Mouse (Mus musculus): Measurements from ENCODE around the gene Mst1r. TPM values are rescaled to one million over a fixed set of nuclear protein-coding genes. Genes with fewer than 3 reads are reported as not detected.
A peak's percentile ranks its signal among the peaks of the same experiment; 100 is the strongest.

Gene Mst1r
- polyA plus RNA-seq, 1 experiment from 2014 or later: 0.51 TPM

- ATAC-seq (ENCODE audit: low read depth): peak; percentile 76
- Histone ChIP-seq H3K4me1 (ENCODE audit: control insufficient read depth, insufficient read depth, low read length) (peaks cover 5% of the 10 kb centered on the region; the same call in 1 of the 2 replicates), H3K4me2 (ENCODE audit: low read depth, low read length) (peak overlapping the region; percentile 64), H3K9me3 (ENCODE audit: control insufficient read depth, low read length) (no peaks in the 10 kb centered on the region), H3K27ac (ENCODE audit: low read depth, low read length) (peak overlapping the region; percentile 70), H3K4me3 (ENCODE audit: low read depth, low read length) (peak overlapping the region; percentile 84), H3K9ac (replicated peaks; ENCODE audit: low read depth, low read length) (peak overlapping the region; percentile 74), H3K36me3 (ENCODE audit: control insufficient read depth, insufficient read depth, low read length) (no peaks in the 10 kb centered on the region), H3K27me3 (ENCODE audit: control insufficient read depth, insufficient read depth, low read length) (0 out of 2 replicates have a peak, but pooled peaks cover 3% of the 10 kb centered on the region)
- WGBS: under 1% methylated on average over 17 of the region's 18 CpGs
Observed at GRCm38 (mm10) chr9:107888267-107888850, 18.3 kb upstream of the Mst1r start.

GRCm38 (mm10) chr9:107890260-107890659 is 16.4 kb upstream of the Mst1r start:
- Histone ChIP-seq H3K27ac (ENCODE audit: low read depth, low read length) (no peak overlapping the region), H3K4me2 (ENCODE audit: low read depth, low read length) (no peak overlapping the region), H3K36me3 (ENCODE audit: control insufficient read depth, insufficient read depth, low read length) (no peaks in the 10 kb centered on the region), H3K9me3 (ENCODE audit: control insufficient read depth, low read length) (no peaks in the 10 kb centered on the region), H3K9ac (replicated peaks; ENCODE audit: low read depth, low read length) (no peak overlapping the region), H3K4me3 (ENCODE audit: low read depth, low read length) (no peak overlapping the region), H3K4me1 (ENCODE audit: control insufficient read depth, insufficient read depth, low read length) (peaks cover 5% of the 10 kb centered on the region; the same call in 1 of the 2 replicates), H3K27me3 (ENCODE audit: control insufficient read depth, insufficient read depth, low read length) (0 out of 2 replicates have a peak, but pooled peaks cover 3% of the 10 kb centered on the region)
- WGBS: 88% methylated on average over 6 of the region's 6 CpGs
- no peak for ATAC-seq (ENCODE audit: low read depth)

GRCm38 (mm10) chr9:107891023-107891422 is 15.7 kb upstream of the Mst1r start:
- H3K36me3 ChIP-seq (ENCODE audit: control insufficient read depth, insufficient read depth, low read length): no peaks in the 10 kb centered on the region
- no peaks in the 10 kb centered on the region for H3K9me3 ChIP-seq (ENCODE audit: control insufficient read depth, low read length)
- no peak for ATAC-seq (ENCODE audit: low read depth)
- no peak overlapping the region for H3K9ac ChIP-seq (replicated peaks; ENCODE audit: low read depth, low read length)
- H3K4me1 ChIP-seq (ENCODE audit: control insufficient read depth, insufficient read depth, low read length): peaks cover 5% of the 10 kb centered on the region; the same call in 1 of the 2 replicates
- 97% methylated on average over 1 of the region's 1 CpGs for WGBS
- no peak overlapping the region for H3K27ac ChIP-seq (ENCODE audit: low read depth, low read length)
- H3K4me3 ChIP-seq (ENCODE audit: low read depth, low read length): no peak overlapping the region
- H3K27me3 ChIP-seq (ENCODE audit: control insufficient read depth, insufficient read depth, low read length): 0 out of 2 replicates have a peak, but pooled peaks cover 3% of the 10 kb centered on the region
- H3K4me2 ChIP-seq (ENCODE audit: low read depth, low read length): no peak overlapping the region

GRCm38 (mm10) chr9:107898563-107898962 is 8.1 kb upstream of the Mst1r start:
- Histone ChIP-seq H3K36me3 (ENCODE audit: control insufficient read depth, insufficient read depth, low read length) (peaks cover 11% of the 10 kb centered on the region), H3K27ac (ENCODE audit: low read depth, low read length) (no peak overlapping the region), H3K9me3 (ENCODE audit: control insufficient read depth, low read length) (no peaks in the 10 kb centered on the region), H3K4me3 (ENCODE audit: low read depth, low read length) (no peak overlapping the region), H3K4me1 (ENCODE audit: control insufficient read depth, insufficient read depth, low read length) (peaks cover 7% of the 10 kb centered on the region; the same call in 1 of the 2 replicates), H3K4me2 (ENCODE audit: low read depth, low read length) (no peak overlapping the region), H3K9ac (replicated peaks; ENCODE audit: low read depth, low read length) (no peak overlapping the region), H3K27me3 (ENCODE audit: control insufficient read depth, insufficient read depth, low read length) (peaks cover 3% of the 10 kb centered on the region; the same call in 1 of the 2 replicates)
- ATAC-seq (ENCODE audit: low read depth): no peak
- 86% methylated on average over 10 of the region's 10 CpGs for WGBS

- 84% methylated on average over 12 of the region's 12 CpGs for WGBS
- Histone ChIP-seq H3K9ac (replicated peaks; ENCODE audit: low read depth, low read length) (no peak overlapping the region), H3K4me2 (ENCODE audit: low read depth, low read length) (no peak overlapping the region), H3K9me3 (ENCODE audit: control insufficient read depth, low read length) (no peaks in the 10 kb centered on the region), H3K4me3 (ENCODE audit: low read depth, low read length) (no peak overlapping the region), H3K27ac (ENCODE audit: low read depth, low read length) (no peak overlapping the region), H3K36me3 (ENCODE audit: control insufficient read depth, insufficient read depth, low read length) (peaks cover 11% of the 10 kb centered on the region), H3K27me3 (ENCODE audit: control insufficient read depth, insufficient read depth, low read length) (peaks cover 3% of the 10 kb centered on the region; the same call in 1 of the 2 replicates), H3K4me1 (ENCODE audit: control insufficient read depth, insufficient read depth, low read length) (peaks cover 7% of the 10 kb centered on the region; the same call in 1 of the 2 replicates)
- ATAC-seq (ENCODE audit: low read depth): no peak
Observed at GRCm38 (mm10) chr9:107899855-107900254, 6.8 kb upstream of the Mst1r start.

GRCm38 (mm10) chr9:107900840-107901626 is 5.6 kb upstream of the Mst1r start:
- peak; percentile 35; the same call in 1 of the 2 replicates for ATAC-seq (ENCODE audit: low read depth)
- no peaks in the 10 kb centered on the region for H3K9me3 ChIP-seq (ENCODE audit: control insufficient read depth, low read length)
- peaks cover 3% of the 10 kb centered on the region; the same call in 1 of the 2 replicates for H3K27me3 ChIP-seq (ENCODE audit: control insufficient read depth, insufficient read depth, low read length)
- H3K9ac ChIP-seq (replicated peaks; ENCODE audit: low read depth, low read length): peak overlapping the region; percentile 42; the same call in 1 of the 2 replicates
- peak overlapping the region; percentile 27 for H3K4me3 ChIP-seq (ENCODE audit: low read depth, low read length)
- no peak overlapping the region for H3K27ac ChIP-seq (ENCODE audit: low read depth, low read length)
- H3K4me2 ChIP-seq (ENCODE audit: low read depth, low read length): peak overlapping the region; percentile 56
- peaks cover 11% of the 10 kb centered on the region for H3K36me3 ChIP-seq (ENCODE audit: control insufficient read depth, insufficient read depth, low read length)
- WGBS: 4% methylated on average over 44 of the region's 44 CpGs
- peaks cover 7% of the 10 kb centered on the region; the same call in 1 of the 2 replicates for H3K4me1 ChIP-seq (ENCODE audit: control insufficient read depth, insufficient read depth, low read length)

GRCm38 (mm10) chr9:107901627-107901914 is 5.1 kb upstream of the Mst1r start:
- Histone ChIP-seq H3K4me2 (ENCODE audit: low read depth, low read length) (peak overlapping the region; percentile 56), H3K27ac (ENCODE audit: low read depth, low read length) (no peak overlapping the region), H3K27me3 (ENCODE audit: control insufficient read depth, insufficient read depth, low read length) (peaks cover 3% of the 10 kb centered on the region; the same call in 1 of the 2 replicates), H3K36me3 (ENCODE audit: control insufficient read depth, insufficient read depth, low read length) (peaks cover 11% of the 10 kb centered on the region), H3K9ac (replicated peaks; ENCODE audit: low read depth, low read length) (peak overlapping the region; percentile 42; the same call in 1 of the 2 replicates), H3K4me1 (ENCODE audit: control insufficient read depth, insufficient read depth, low read length) (peaks cover 8% of the 10 kb centered on the region; the same call in 1 of the 2 replicates), H3K4me3 (ENCODE audit: low read depth, low read length) (peak overlapping the region; percentile 27; the same call in 1 of the 2 replicates), H3K9me3 (ENCODE audit: control insufficient read depth, low read length) (no peaks in the 10 kb centered on the region)
- ATAC-seq (ENCODE audit: low read depth): no peak
- 9% methylated on average over 17 of the region's 17 CpGs for WGBS

GRCm38 (mm10) chr9:107904726-107905125 is 1.9 kb upstream of the Mst1r start:
- H3K36me3 ChIP-seq (ENCODE audit: control insufficient read depth, insufficient read depth, low read length): peaks cover 6% of the 10 kb centered on the region
- no peak overlapping the region for H3K4me2 ChIP-seq (ENCODE audit: low read depth, low read length)
- 6% methylated on average over 4 of the region's 4 CpGs for WGBS
- H3K9ac ChIP-seq (replicated peaks; ENCODE audit: low read depth, low read length): no peak overlapping the region
- no peak overlapping the region for H3K27ac ChIP-seq (ENCODE audit: low read depth, low read length)
- H3K27me3 ChIP-seq (ENCODE audit: control insufficient read depth, insufficient read depth, low read length): peaks cover 3% of the 10 kb centered on the region; the same call in 1 of the 2 replicates
- H3K4me1 ChIP-seq (ENCODE audit: control insufficient read depth, insufficient read depth, low read length): peaks cover 10% of the 10 kb centered on the region; the same call in 1 of the 2 replicates
- no peaks in the 10 kb centered on the region for H3K9me3 ChIP-seq (ENCODE audit: control insufficient read depth, low read length)
- no peak overlapping the region for H3K4me3 ChIP-seq (ENCODE audit: low read depth, low read length)
- ATAC-seq (ENCODE audit: low read depth): peak; percentile 11; the same call in 1 of the 2 replicates

Data from neural tube, embryonic 14.5 days (tissue).